Mouse (Mus musculus) central nervous system, embryonic 14 days (tissue): ENCODE results near the gene Tlr8. TPM values are rescaled to one million over a fixed set of nuclear protein-coding genes. Genes with fewer than 3 reads are reported as not detected.

Experiments
- polyA plus RNA-seq: library from polyadenylated mRNA; depleted of rRNA; stranded (reverse); fragments of >200 nt; gene quantifications from 2 replicates; pipeline ENCODE4 v1.2.3, GENCODE M21; 2012; rRNA removed

The Tlr8 gene
- polyA plus RNA-seq, result 0.20 and 0.51 TPM in 2 replicates

DNA sequence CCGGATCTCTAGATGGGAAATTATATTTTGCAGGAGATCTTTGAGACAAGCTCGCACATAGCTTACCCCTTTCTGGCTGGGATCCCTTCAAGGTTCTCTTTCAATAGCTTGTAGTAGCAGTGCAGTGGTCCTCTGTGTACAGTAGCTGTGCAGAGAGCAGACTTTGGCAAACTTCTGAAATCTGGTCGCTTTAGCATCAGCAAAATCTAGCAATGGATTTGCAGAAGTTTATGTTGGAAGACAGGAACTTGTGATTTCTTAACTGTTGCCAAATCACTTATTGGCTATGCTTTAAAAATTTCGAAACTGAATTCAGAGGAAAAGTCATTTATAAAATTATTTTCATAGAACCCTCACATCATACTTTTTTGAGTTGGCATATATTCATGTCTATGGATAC is at the start of gene Tlr8:
TSS of gene Tlr8 (minus strand) at position 244 of the 400 bp plus-strand sequence.

GRCm38 (mm10) chrX:167208978-167209754 is 55.0 kb downstream of the Tlr8 start, which contains the start of gene Tmsb4x:
Gene Tmsb4x (minus strand): TSS chrX:167209315.

Other genes with a start within 250 kb of the Tlr8 start
- gene Tmsb4x, start 55.0 kb downstream of the Tlr8 start, polyA plus RNA-seq, result 2,860 and 3,469 TPM in 2 replicates
- gene Tlr7, start 66.2 kb upstream of the Tlr8 start, polyA plus RNA-seq, result 0.38 and 0.60 TPM in 2 replicates
- gene Prps2, start 118.4 kb upstream of the Tlr8 start, polyA plus RNA-seq, result 6.8 and 8.2 TPM in 2 replicates